Mouse (Mus musculus) cerebellum, adult 2 months (tissue): Measurements from ENCODE around the gene Ankrd10.

ENCODE experiments used
- CTCF ChIP-seq: fragments of 200-500 bp; IDR thresholded peaks from 2 replicates; pipeline ENCODE4 v1.5.1; 2011; ENCODE audit warnings: low read depth, mild to moderate bottlenecking, control low read depth, low read length, moderate library complexity, borderline replicate concordance; ENCODE audit not compliant: insufficient read depth
- POLR2A ChIP-seq: fragments of 200-500 bp; IDR thresholded peaks from 2 replicates; pipeline ENCODE4 v1.6.1; 2011; ENCODE audit warnings: low read length, control low read depth, borderline replicate concordance; ENCODE audit not compliant: insufficient read depth

- TF ChIP-seq CTCF = no peak
- TF ChIP-seq POLR2A = no peak
Measured at GRCm38 (mm10) chr8:11575604-11576384, 59.8 kb downstream of the Ankrd10 start.
